Mouse (Mus musculus) kidney, postnatal 0 days (tissue): ENCODE measurements around the gene Htr6. TPM values are rescaled to one million over a fixed set of nuclear protein-coding genes. Genes with fewer than 3 reads are reported as not detected.

ENCODE experiments used
- ATAC-seq: fragments of 200-750 bp; cut with Nextera tagmentation; replicated peaks from 2 replicates; pipeline ENCODE4 v1.8.0; 2017; ENCODE audit warnings: low read depth, moderate number of reproducible peaks, moderate TSS enrichment, moderate library complexity; ENCODE audit not compliant: low FRiP score
- DNase-seq: peaks from one replicate; pipeline ENCODE4 v3.0.0-alpha.2; 2016; ENCODE audit warnings: low spot score
- H3K27ac ChIP-seq: fragments of 300-500 bp; sonication (generic); 2 replicates; pipeline ENCODE4 v1.5.1; 2014; ENCODE audit warnings: mild to moderate bottlenecking
- H3K27me3 ChIP-seq: fragments of 300-500 bp; sonication (generic); 2 replicates; pipeline ENCODE4 v1.6.1; 2014; ENCODE audit warnings: low read length, mixed read lengths; ENCODE audit not compliant: insufficient read depth
- H3K36me3 ChIP-seq: fragments of 300-500 bp; sonication (generic); 2 replicates; pipeline ENCODE4 v1.6.1; 2014; ENCODE audit warnings: low read length, mixed read lengths; ENCODE audit not compliant: insufficient read depth
- H3K4me1 ChIP-seq: fragments of 300-500 bp; sonication (generic); replicated peaks from 2 replicates; pipeline ENCODE4 v1.6.1; 2014; ENCODE audit warnings: antibody characterized with exemption, low read length, mixed read lengths; ENCODE audit not compliant: insufficient read depth
- H3K4me2 ChIP-seq: fragments of 300-500 bp; sonication (generic); 2 replicates; pipeline ENCODE4 v1.6.1; 2014; ENCODE audit warnings: mild to moderate bottlenecking, low read length, moderate library complexity, mixed read lengths
- H3K4me3 ChIP-seq: fragments of 300-500 bp; sonication (generic); replicated peaks from 2 replicates; pipeline ENCODE4 v1.5.1; 2014; ENCODE audit warnings: low read depth, low read length
- H3K9ac ChIP-seq: fragments of 300-500 bp; sonication (generic); 2 replicates; pipeline ENCODE4 v1.6.1; 2014; ENCODE audit warnings: low read depth, low read length
- H3K9me3 ChIP-seq: fragments of 300-500 bp; sonication (generic); replicated peaks from 2 replicates; pipeline ENCODE4 v1.6.1; 2016; ENCODE audit warnings: low read length, inconsistent platforms, mixed read lengths
- CTCF ChIP-seq: IDR thresholded peaks from 2 replicates; pipeline ENCODE4 v1.5.1; 2016; ENCODE audit warnings: antibody characterized with exemption, low read depth, mild to moderate bottlenecking, moderate library complexity
- WGBS: fragments of 180-500 bp; shearing (Covaris S2); extraction: QIAGEN DNeasy Blood & Tissue Kit; methylation state at CpG from one replicate; pipeline ENCODE4 v1.1.7; 2014; 5-methylcytosine and 5-hydroxymethylcytosine counted together
- polyA plus RNA-seq: library from polyadenylated mRNA; unstranded; fragments of >200 nt; fragmentation: Nextera tagmentation; extraction: Ambion mirVana; gene quantifications from 2 replicates; pipeline ENCODE4 v1.2.1, GENCODE M21; 2015

Htr6 gene
- polyA plus RNA-seq = 0.12 TPM in 1 of 2 replicates, not detected in the other

DNA sequence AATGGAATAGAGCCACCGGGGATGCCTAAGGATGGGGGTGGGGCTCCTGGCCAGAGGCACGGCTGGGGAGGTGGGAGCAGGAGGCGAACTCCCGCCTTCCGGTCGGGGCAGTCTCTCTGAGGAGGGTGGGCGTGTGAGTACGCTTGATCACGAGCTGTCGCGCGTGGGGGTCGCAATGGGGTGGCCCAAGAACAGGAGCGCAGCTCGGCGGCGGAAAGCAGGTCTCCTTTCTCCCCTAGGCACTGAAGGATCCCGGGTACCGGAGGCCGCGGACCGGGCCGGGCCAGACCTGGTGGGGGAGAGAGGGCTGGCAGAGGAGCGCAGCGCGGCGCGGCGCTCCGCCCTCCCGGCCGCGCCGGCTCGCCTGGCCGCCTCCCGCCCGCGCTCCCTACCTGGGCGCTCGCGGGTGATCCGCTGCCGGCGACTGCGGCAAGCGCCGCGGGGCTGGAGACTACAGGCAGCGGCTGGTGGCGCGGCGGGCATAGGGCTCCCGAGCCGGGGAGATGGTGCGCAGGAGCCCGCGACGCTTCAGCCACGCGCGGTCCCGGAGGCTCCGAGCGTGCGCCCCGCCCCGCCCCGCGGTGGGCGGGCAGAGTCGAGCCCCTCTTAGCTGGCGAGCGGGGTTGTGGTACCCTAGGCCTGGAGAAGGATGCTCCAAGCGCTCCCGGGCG, at the start of gene Htr6:
Gene Htr6, minus strand, starts transcription at position 530 of the 671 bp plus-strand sequence.
- TF ChIP-seq CTCF = no peak
- H3K9me3 ChIP-seq = no peaks in the 10 kb centered on the region
- DNase-seq (no peak), ATAC-seq (no peak)
- 0 out of 2 replicates have a peak within 1 kb of the TSS, but pooled peaks have one; percentile 14 for H3K9ac ChIP-seq
- H3K36me3 ChIP-seq = no peaks in the 10 kb centered on the region
- under 1% methylated on average over 75 of the region's 77 CpGs for WGBS
- H3K27ac ChIP-seq = no peak within 1 kb of the TSS
- peaks cover 34% of the 10 kb centered on the region for H3K27me3 ChIP-seq
- peak within 1 kb of the TSS; percentile 42 for H3K4me3 ChIP-seq
- peaks cover 5% of the 10 kb centered on the region; the same call in 1 of the 2 replicates for H3K4me1 ChIP-seq
- peak within 1 kb of the TSS; percentile 96 for H3K4me2 ChIP-seq

DNA sequence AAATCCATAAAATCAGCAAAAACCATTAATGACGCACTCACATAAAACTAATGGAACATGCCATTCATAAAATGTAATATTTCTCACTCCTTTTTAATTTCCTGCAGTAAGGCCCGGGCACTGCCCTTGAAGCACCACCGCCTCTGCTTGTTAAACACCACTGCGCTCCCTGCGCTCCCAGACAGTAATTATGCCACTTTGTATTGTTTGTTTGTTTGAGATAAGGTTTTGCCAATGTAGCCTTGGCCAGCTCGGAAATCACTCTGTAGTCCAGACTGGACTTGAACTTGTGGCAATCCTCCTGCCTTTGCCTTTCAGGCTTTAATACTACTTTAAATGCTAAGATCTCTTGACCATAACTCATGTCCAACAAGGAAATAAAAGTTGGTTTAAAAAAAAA, 49.6 kb upstream of the Htr6 start:
- H3K36me3 ChIP-seq = no peaks in the 10 kb centered on the region
- TF ChIP-seq CTCF = no peak
- WGBS = 81% methylated on average over 6 of the region's 6 CpGs
- H3K9me3 ChIP-seq = no peaks in the 10 kb centered on the region
- H3K4me3 ChIP-seq = no peak overlapping the region
- ATAC-seq (no peak), DNase-seq (no peak)
- H3K4me1 ChIP-seq = peaks cover 10% of the 10 kb centered on the region
- H3K9ac ChIP-seq = no peak overlapping the region
- H3K27me3 ChIP-seq = no peaks in the 10 kb centered on the region
- H3K27ac ChIP-seq = no peak overlapping the region
- no peak overlapping the region for H3K4me2 ChIP-seq

DNA sequence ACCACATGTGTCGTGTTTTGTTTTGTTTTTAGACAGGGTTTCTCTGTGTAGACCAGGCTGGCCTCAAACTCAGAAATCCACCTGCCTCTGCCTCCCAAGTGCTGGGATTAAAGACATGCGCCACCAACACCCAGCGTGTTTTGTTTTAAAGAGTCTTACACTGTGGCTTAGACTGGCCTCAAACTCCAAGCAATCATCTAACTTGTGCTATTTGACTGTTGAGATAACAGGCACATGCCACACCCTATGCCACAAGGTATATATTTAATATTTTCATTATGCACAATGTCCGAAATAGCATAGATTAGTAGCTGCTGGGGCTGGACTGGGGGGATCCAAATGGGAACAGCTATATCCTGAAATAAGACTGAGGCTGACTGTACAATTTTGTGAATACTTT, 47.2 kb upstream of the Htr6 start:
- H3K9ac ChIP-seq = no peak overlapping the region
- 87% methylated on average over 4 of the region's 4 CpGs for WGBS
- H3K27ac ChIP-seq = no peak overlapping the region
- no peak for DNase-seq
- H3K4me3 ChIP-seq = no peak overlapping the region
- no peaks in the 10 kb centered on the region for H3K36me3 ChIP-seq
- no peaks in the 10 kb centered on the region for H3K9me3 ChIP-seq
- no peaks in the 10 kb centered on the region for H3K27me3 ChIP-seq
- no peak for TF ChIP-seq CTCF
- ATAC-seq = no peak
- no peak overlapping the region for H3K4me2 ChIP-seq
- H3K4me1 ChIP-seq = peaks cover 4% of the 10 kb centered on the region; the same call in 1 of the 2 replicates

GRCm38 (mm10) chr4:139120998-139121397, 45.6 kb upstream of the Htr6 start:
- Histone ChIP-seq H3K27me3 (no peaks in the 10 kb centered on the region), H3K9ac (no peak overlapping the region), H3K4me3 (no peak overlapping the region), H3K4me2 (no peak overlapping the region), H3K27ac (no peak overlapping the region), H3K9me3 (no peaks in the 10 kb centered on the region), H3K36me3 (no peaks in the 10 kb centered on the region), H3K4me1 (peaks cover 4% of the 10 kb centered on the region; the same call in 1 of the 2 replicates)
- DNase-seq (no peak), ATAC-seq (no peak)
- WGBS = 58% methylated on average over 7 of the region's 7 CpGs
- TF ChIP-seq CTCF = no peak

DNA sequence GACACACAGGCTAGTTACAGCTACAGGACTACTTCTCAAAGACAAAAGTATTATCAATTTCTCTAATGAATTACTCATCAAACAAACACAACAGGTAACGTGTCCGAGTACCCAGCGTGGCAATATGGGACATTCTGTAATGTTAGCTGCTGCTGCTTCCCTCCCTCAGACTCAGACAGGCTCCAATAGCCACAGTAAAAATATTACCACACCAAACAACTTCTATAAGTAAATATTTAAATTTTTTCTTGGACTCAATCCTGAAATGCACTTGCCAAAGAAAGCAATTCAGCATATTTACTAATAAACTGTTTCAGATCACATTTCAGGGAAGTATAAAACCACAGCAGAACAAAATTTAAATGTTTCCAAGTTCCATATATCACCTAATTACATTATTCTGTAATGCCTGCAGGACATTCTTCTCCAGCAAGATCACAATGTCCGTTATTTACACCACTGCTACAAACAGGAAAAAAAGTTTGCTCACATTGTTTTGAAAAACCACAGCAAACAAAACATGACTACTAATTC, 45.0 kb upstream of the Htr6 start:
- TF ChIP-seq CTCF = no peak
- Histone ChIP-seq H3K4me2 (no peak overlapping the region), H3K4me3 (no peak overlapping the region), H3K36me3 (no peaks in the 10 kb centered on the region), H3K4me1 (peaks cover 4% of the 10 kb centered on the region; the same call in 1 of the 2 replicates), H3K9ac (no peak overlapping the region), H3K27ac (no peak overlapping the region), H3K9me3 (no peaks in the 10 kb centered on the region), H3K27me3 (no peaks in the 10 kb centered on the region)
- WGBS = 44% methylated on average over 4 of the region's 4 CpGs
- DNase-seq (peak; percentile 66), ATAC-seq (no peak)

DNA sequence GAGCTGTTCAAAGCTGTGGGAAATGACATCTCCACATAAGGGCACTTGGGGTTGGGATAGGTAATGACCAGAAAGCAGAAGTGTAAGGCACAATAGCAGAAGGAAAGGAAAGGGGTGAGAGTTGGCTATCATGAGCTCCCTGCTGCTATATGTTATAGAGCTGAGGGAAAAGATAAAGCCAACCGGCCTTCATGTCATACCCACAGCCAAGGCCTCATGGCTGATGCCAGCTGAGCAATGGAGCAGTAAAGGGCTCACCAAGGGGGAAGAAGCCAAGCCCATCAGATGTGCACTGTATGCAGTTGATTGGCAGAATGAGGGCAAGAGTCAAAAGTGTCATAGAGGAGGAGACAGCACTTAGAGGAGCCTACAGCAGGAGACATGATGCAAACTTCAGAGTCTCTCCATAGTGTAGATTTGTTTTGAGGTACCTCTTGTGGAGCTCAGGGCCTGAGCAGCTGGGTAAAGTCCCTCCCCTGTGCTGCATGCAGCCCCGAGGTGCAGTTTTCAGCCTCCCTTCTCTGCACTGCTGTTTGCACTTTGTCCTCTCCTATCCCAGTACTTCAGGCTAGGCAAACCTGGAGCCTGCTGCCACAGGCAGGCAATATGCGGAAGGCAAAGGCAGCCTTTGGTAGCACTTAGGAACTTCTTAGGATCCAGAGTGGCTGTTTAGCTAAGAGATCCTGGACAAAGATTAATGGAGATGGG, 41.1 kb upstream of the Htr6 start:
- Histone ChIP-seq H3K4me3 (no peak overlapping the region), H3K4me1 (peaks cover 11% of the 10 kb centered on the region), H3K4me2 (no peak overlapping the region), H3K27ac (0 out of 2 replicates have a peak overlapping the region, but pooled peaks have one; percentile 8), H3K9ac (no peak overlapping the region), H3K9me3 (no peaks in the 10 kb centered on the region), H3K27me3 (no peaks in the 10 kb centered on the region), H3K36me3 (no peaks in the 10 kb centered on the region)
- no peak for TF ChIP-seq CTCF
- no peak for DNase-seq
- 72% methylated on average over 3 of the region's 3 CpGs for WGBS
- no peak for ATAC-seq
